Mouse (Mus musculus) cerebellum, adult (tissue): ENCODE results near the gene Ccdc88c.
A peak's percentile ranks its signal among the peaks of the same experiment; 100 is the strongest.

Experiments used
- ATAC-seq: cut with Nextera tagmentation; 2 replicates; pipeline ENCODE4 v1.9.2; 2017; ENCODE audit warnings: mild to moderate bottlenecking, moderate library complexity, mixed read lengths; ENCODE audit not compliant: insufficient number of reproducible peaks, low FRiP score, low TSS enrichment

The Ccdc88c gene

DNA sequence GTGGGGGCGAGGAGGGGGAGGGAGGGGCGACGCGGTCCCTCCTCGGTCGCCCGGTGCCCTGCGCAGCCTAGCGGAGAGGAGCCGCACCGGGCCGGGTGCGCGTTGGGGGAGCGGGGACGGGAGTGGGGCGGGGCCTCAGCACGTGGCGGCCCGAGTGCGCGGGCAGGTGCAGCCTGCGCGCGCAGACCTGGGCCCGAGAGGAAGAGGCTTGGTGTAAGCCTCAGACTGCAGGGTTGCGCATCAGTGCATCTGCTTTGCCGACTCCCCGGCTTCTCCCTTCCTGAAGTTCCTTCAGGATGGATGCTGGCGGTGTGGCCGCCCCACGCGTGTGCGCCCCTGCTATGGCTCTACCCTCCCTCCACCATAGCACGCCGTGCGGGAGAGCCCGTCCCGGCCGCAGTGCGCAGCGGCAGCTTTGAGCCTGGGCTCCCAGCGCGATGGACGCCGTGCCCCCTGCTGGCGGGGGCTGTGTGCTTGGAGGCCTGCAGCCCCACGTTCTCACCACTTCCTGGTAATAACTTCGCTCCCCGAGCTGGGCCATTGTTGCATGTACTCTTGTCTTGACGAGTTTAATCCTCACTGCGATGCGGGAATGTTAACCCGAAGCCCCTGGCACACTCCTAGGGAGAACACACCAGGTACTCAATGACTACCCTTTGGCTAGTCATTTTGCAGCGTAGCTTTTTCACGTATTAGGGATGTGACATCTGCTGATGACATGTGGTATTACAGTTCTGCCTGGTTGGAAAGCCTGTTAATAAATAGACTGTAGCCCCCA, at the start of gene Ccdc88c:
TSS of gene Ccdc88c (minus strand) at position 103 of the 778 bp plus-strand sequence.
- peak; percentile 61 for ATAC-seq

DNA sequence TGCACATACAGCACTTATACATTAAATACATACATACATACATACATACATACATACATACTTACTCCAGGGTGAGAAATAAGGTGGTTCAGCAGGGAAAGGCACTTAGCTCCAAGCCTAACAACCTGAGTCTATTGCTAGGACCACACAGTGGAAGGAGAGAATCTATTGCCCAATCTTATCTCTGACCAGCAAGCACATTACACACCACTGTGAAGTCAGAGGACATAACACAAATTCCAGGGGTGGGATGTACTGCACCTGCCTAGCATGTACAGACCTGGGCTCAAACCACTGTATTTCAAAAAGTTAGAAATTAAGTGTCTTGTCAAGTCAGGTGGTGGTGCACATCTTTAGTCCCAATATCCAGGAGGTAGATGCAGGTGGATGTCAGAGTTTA, 49.1 kb upstream of the Ccdc88c start:
- no peak for ATAC-seq

DNA sequence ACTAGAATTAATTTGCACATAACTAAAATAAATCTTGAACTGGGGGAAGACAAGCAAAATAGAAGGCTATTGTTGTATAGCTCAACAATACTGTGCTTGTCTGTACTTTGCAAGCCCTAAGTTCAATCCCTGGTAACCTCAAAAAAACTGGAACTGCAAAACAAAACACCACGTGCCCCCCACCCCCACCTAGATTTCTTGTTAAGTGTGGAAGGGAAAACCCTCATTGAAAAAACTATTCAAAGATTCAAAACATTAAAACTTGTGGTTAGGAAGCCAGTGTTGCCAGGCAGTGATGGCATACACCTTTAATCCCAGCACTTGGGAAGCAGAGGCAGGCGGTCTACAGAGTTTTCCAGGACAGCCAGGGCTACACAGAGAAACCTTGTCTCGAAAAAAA, 46.6 kb upstream of the Ccdc88c start:
- ATAC-seq = no peak

DNA sequence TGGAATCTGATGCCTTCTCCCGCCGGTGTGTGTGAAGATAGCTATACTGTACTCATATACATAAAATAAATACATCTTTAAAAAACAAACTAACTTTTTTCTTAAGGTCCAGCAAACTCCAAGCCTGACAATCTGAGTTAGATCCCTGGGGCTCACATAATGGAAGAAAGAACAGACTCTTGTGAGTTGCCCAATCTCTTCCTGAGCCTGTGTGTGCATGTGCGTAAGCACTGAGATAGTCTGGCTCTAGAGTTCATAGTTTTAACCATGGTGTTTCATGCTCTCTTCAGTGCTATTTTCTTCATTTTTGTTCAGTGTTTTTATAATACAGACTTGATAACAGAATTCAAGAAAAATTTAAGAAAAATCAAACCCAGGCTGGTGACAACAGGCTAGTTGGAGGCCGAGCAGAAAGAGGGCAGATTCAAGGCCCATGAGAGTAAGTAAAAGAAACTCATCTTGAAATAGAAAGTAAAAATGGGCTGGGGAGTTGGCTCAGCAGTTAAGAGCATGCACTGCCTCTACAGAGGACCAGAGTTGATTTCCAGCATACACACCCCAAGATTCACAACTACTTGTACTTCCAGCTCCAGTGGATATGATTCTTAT, 46.1 kb upstream of the Ccdc88c start:
- no peak for ATAC-seq

DNA sequence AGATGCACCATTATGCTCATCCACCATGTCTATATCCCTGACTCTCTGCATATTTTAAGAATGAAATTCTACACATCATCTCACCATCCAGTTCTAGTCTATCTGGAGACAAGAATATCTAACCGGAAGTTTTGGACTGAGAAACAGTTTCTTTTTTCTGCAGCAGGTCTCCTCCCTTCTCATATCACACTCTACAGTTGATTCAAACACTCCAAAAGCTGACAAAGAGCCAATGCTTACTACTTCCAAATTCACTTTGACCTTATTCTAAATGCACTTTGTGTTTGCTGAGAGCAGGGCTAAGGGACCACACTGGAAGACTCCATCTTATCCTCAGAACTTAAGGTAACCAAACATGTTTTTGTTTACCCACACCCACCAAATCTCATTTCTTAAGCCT, 41.0 kb upstream of the Ccdc88c start:
- no peak for ATAC-seq

DNA sequence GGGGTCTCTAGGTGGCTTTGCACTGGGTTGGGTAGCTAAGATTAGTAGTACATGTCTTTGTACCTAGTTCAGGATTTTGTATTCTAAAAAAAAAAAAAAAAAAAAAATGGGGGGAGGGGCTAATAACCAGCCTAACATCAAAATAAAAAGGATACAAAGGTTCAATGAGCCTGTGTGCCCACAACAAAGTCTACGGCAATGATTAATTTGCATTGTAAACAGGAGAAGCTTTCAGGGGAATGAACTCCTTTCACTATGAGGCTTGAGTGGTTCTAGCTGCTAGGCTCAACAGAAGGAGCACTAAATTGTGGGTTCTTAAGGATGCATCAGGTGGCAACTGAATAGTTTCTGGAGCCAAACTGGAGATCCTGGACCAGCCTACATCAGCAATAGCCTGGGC, 37.5 kb upstream of the Ccdc88c start:
- ATAC-seq = no peak

DNA sequence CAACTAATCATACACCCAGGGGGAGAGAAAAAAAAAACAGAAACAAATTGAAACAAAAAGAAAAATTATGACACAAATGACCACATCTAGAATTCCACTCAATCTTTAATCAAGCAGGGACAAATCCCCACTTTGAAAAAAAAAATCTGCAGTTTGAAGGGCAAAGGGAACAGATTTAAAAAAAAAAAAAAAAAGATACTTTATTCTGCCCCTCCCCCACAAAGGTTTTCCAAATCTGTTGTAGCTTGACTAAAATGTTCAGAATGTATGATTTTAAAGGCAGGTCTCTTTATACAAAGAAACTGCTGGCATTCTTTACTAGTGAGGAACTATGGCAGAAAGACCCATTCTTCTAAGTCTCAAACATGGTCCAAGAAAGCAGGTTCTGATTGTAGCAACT, 11.1 kb upstream of the Ccdc88c start:
- ATAC-seq = no peak

DNA sequence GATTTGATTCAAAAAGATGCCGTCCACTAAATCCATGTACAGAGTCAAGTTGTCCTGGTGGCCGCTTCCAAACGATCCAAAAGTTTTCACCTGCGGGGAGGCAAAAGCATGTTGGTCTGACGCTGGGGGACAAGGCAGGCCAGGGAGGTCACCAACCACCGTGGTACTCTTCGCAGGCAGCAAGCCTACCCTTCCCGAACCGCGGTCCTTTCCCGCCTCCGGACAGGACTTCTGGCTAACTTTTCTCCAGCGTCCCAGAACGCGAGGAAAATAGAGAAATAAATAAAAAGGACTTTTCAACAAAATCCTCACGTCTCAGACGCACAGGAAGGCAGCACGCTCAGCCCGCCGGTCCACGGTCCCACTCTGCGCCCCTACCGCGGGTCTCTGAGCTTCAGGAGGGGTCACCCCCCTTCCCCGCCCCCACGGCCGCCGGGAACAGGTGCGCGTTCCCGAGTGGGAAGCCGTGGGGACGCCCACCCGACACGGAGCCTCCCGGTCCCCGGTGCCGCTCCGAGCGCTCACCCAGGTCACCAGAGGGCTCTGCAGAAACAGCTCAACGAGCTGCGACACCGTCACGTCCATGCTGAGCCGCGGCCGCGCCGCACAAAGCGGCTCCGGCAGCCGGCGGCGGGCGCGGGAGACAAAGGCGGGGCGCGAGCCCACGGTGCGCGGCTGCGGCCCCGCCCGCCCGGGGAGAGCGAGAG, 456 bp downstream of the Ccdc88c start:
- peak; percentile 17 for ATAC-seq

DNA sequence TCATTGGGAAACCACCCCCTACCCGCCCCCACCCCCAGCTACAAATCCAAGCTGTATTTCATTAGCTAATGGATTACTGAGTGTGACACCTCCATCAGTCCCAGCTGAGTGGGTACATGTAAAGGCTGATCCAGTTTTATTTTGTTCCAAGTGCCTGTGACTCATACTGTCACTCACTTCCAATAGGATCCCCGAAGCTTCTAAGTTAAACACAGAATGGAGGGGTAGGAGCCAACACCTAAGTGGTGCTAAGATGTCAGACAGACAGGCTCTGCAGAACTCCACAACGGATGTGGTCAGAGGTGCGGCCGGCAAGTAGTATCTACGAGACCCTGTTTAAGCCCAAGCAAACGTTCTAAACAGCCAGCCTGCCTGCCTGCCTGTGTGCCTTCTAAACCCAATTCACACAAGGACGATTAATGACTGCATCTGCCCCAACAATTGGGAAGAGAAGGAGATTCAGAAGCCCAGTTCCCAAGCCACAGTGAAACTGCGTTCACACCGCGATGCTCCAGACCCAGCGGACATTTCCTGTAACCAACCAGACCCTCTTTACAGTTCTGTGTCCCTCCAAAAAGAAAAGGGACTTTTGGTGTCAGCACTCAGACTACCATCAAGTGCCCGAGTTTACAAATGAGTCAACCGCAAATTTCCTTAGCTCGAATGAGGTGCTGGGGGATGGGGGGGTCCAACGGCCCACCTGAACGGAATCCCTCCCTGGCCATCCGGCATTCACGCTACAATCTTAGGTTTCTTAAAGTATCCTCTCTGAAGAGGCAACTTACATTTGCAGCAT, 1.2 kb downstream of the Ccdc88c start:
- no peak for ATAC-seq

DNA sequence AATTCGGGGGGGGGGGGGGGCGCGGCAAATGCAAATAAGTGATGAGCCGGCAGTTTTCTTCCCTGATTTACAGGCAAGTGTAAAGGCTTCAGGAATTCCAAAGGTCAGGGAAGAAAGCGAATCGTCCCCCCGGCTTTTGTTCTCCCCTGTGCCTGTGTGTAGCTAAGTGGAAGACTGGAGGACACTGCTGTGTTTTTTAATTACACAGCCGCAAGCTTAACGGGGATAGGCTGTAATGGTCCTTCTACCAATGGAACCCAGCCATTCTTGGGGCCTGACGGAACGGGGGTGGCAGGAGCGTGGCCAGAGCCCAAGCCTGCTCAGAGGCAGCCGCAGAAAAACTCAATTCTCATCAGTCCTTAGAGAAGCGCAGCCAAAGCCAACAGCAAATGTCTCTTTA, 1.9 kb downstream of the Ccdc88c start:
- no peak for ATAC-seq

DNA sequence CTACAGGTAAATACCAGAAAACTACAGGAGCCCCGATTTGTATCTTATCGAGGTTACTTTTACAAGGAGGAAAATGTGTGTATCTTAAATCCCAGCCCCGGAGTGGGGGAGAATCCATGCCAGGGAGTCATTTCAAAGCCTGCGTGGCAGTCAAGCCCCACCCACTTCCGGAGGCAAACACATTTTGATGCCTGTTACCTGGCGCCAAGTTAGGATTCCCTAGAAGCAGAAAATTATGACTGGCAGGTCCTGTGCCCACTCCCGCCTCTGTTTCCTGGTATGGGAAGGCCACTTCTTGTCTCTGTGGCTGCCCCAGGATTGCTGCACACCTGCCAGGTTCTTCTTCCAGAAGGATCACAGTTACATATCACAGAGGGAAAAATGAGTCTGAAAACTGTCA, 2.3 kb downstream of the Ccdc88c start:
- ATAC-seq = no peak

DNA sequence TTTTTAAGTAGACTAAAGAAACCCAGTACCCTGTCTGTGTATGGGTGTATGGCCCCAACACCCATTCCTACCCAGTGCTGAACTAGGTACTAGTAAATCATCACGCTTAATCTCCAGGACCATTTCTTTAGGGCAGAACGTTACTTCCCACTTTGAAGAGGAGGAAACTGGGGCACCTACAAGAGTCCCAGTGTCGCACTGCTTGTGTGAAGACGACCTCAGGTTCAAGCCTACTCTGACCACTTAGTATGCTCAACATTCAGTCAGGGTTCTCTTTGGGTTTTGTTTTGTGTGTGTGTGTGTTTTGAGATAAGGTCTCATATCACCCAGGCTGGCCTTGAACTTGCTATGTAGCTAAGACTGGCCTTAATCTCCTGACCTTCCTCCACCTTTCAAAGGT, 2.8 kb downstream of the Ccdc88c start:
- ATAC-seq = no peak

DNA sequence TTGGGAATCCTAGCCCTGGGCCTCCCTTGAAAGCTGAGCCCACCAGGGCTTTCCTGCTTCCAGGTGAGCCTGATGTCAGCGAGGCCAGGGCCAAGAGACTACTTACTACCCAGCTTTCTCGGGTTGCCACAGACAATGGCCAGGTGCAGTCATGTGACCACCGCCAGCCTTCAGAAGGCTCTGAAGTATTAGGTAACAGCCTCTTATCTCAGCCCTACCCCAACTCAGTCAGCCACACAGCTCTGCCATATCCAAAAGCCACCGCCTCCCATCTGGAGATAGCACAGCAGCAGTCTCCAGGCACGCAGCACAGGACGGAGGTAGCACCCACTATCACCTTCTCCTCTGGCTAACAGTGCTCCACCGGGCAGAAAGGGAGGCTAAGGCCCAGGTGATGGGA, 3.5 kb downstream of the Ccdc88c start:
- no peak for ATAC-seq

DNA sequence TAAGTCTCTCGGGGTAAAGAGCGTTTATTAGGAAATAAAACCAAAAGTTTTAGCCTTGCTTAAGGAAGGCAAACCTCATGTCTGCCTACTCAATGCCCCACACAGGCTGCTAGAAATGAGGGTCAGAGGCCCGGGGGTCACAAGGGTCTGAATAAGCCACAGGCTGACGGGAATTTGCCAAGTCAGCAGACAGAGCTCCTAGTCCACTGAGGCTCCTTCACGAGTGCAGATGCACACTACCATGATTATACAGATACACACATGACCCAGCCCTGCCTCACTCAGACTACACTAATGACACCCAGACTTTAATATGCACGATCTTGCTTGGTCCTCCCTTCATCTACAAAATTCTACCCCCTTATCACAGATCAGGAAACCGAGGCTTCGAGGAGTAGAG, 4.0 kb downstream of the Ccdc88c start:
- no peak for ATAC-seq

DNA sequence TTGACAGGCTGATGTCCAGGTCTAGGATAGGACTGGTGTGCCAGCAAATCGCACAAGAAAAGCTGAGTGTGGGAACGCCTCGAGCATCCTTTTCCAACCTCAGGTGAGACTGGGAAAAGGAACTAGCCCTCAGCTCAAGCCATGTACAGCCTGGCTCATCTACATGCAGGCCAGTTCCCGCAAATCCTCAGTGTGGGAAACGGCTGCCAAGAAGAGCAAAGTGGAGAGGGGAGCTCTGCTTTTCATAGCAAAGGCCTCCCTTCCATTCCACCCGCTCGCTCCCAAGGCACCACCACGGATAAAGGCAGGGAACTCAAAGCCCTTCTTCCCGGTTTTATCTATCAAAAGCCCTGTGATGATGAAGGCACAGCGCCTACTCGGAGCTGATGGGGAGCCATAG, 5.7 kb downstream of the Ccdc88c start:
- ATAC-seq = no peak

DNA sequence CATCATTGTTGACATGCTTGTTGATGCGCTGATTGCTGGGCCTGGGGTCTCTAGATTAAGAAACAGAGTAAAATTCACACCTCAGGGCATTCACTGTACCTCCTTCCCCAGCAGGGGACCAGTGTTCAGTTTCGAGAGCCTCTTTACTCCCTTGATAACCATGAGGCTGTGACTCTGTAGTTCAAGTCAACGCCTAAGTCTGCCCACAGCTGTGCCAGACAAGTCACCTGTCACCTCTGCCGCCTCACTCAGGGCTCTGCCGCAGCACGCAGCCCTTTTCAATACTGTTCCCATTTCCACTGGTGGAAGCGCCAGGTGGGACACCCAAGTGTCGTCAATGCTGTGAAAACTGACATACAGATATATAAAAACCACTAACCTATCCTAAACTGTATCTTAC, 6.5 kb downstream of the Ccdc88c start:
- ATAC-seq = no peak

DNA sequence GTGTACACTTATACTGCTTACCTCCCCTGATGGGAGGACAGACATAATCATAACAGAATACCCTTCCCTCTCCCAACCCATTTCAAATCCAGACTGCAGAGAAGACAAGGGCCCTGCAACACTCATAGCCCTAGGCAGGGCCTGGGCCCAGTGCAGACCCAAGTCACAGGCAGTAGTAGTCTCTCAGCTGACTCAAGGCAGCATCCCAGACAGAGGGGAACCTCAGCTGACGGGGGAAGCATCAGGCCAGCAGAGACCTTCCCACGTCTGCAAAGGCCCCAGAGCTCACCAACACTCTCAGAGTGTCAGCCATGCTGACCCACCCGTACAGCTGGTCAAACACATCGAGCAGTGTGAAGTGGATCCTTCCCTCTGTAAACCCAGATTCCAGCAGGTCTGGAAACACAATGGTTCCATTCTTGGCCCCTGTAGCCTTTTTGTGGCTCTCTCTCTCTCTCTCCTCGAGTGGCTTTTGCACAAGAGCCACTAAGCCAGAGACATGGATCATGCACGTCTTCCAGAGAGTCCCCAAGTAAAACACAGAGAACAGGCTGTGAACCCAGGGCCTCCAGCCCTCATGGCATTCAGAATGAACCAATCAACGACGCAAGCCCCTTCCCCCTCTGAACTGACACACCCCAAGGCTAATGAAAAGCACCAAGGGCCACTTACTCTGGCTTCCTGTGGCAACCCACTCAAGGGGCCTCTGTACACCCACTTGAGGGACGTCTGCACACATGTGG, 7.2 kb downstream of the Ccdc88c start:
- no peak for ATAC-seq

DNA sequence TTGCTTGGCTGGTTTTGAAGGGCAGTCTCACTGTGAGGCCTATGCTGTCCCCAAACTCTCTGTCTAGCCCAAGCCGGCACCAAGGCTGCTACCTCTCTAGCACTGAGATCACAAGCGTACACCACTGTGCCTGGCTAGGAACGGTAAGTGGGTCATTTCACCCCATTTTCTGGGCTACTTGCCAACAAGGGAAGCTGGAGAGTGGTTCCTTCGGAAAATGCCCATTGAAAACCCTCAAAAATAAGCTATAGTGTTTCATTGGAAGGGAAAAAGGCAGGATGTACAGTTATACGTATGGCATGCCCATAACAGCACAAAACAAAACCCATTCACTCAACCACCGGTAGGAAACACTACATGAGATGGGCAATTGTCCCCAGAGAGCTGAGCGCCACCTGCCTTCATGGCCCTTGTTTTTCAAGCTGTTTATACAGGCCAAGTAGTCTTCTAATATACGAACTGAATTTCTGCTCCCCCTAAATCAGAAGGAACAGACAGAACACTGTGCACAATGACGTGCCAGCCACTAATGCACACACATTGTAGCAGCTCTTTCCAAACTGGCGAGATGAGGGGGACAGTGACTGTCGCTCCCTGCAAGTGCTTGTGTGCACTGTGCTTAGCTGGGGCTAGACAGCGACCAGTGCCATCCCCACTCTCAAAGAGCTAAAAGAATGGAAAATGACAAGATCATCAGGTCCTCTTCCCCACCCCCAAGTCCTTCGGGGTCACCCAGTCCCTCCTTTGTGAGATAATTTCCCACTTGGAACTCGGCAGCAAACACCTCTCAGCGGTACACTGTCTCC, 8.4 kb downstream of the Ccdc88c start:
- ATAC-seq = peak; percentile 83

DNA sequence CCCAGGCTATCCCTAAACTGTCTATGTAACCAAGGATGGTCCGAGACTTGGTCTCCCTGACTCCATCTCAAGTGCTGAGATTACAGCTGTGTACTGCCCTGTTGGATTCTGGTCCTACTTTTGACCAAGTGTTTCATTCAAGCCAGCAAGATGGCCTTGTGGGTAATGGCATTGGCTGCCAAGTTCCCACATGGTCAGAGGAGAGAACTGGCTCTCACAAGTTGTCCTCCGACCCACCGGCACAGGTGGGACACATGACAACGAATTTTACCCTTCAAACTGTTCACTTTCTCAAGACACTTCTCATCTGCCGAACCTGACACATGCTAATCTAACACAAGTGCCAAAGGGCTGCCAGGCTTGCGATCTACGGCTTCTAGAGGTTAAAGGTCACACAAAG, 9.4 kb downstream of the Ccdc88c start:
- ATAC-seq = no peak
